Mouse (Mus musculus) testis, adult 2 months (tissue): ENCODE results near the gene Cbln1. TPM values are rescaled to one million over a fixed set of nuclear protein-coding genes. Genes with fewer than 3 reads are reported as not detected.
A peak's percentile ranks its signal among the peaks of the same experiment; 100 is the strongest.

Experiments
- H3K27ac ChIP-seq: fragments of 200-500 bp; 2 replicates; pipeline ENCODE4 v1.5.1; 2012; ENCODE audit warnings: low read depth, low read length; ENCODE audit not compliant: control insufficient read depth, insufficient read depth
- H3K27me3 ChIP-seq: fragments of 200-500 bp; 2 replicates; pipeline ENCODE4 v1.6.1; 2012; ENCODE audit warnings: mild to moderate bottlenecking, low read length, moderate library complexity; ENCODE audit not compliant: control insufficient read depth, insufficient read depth
- H3K36me3 ChIP-seq: fragments of 200-500 bp; 2 replicates; pipeline ENCODE4 v1.6.1; 2012; ENCODE audit warnings: mild to moderate bottlenecking, low read length; ENCODE audit not compliant: control insufficient read depth, insufficient read depth
- H3K4me1 ChIP-seq: fragments of 200-500 bp; 2 replicates; pipeline ENCODE4 v1.6.1; 2012; ENCODE audit warnings: low read length; ENCODE audit not compliant: control insufficient read depth, insufficient read depth
- H3K4me3 ChIP-seq: fragments of 200-500 bp; 2 replicates; pipeline ENCODE4 v1.5.1; 2012; ENCODE audit warnings: low read depth, mild to moderate bottlenecking, low read length, moderate library complexity, mixed read lengths; ENCODE audit not compliant: control insufficient read depth
- CTCF ChIP-seq: fragments of 200-500 bp; IDR thresholded peaks from 2 replicates; pipeline ENCODE4 v1.5.1; 2012; ENCODE audit warnings: low read depth, mild to moderate bottlenecking, inconsistent platforms, low read length, moderate library complexity; ENCODE audit not compliant: control insufficient read depth, insufficient read depth, insufficient replicate concordance
- POLR2A ChIP-seq: fragments of 200-500 bp; IDR thresholded peaks from 2 replicates; pipeline ENCODE4 v1.6.1; 2012; ENCODE audit warnings: low read depth, mild to moderate bottlenecking, inconsistent platforms, low read length, moderate library complexity; ENCODE audit not compliant: control insufficient read depth
- polyA plus RNA-seq: library from polyadenylated mRNA; depleted of rRNA; stranded (reverse); fragments of >200 nt; gene quantifications from 2 replicates; pipeline ENCODE4 v1.2.3, GENCODE M21; 2012

The Cbln1 gene
- polyA plus RNA-seq, 1 experiment: 3.7 TPM

DNA sequence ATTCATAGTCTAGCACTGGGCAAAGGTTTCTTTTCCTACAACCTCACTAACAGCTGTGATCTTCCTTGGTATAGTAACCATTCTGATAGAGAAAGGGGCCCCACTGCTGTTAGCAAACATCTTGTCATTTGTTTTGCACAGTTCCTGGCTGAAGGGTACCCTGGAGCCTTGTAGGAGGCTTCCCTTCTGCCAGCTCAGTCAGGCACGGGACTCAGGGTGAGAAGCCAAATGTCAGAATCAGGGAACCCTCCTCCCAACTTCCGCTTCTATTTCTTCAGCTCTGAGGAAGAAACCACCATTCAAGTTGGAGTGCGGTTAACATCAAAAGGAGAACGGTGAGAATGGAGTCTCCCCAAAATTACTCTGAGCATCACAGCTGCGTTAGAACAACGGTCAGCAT is 30.3 kb upstream of the Cbln1 start:
- Histone ChIP-seq H3K4me1 (peaks cover 3% of the 10 kb centered on the region; the same call in 1 of the 2 replicates), H3K27ac (no peak overlapping the region), H3K4me3 (no peak overlapping the region), H3K27me3 (no peaks in the 10 kb centered on the region), H3K36me3 (no peaks in the 10 kb centered on the region)
- TF ChIP-seq POLR2A (no peak), CTCF (no peak)

DNA sequence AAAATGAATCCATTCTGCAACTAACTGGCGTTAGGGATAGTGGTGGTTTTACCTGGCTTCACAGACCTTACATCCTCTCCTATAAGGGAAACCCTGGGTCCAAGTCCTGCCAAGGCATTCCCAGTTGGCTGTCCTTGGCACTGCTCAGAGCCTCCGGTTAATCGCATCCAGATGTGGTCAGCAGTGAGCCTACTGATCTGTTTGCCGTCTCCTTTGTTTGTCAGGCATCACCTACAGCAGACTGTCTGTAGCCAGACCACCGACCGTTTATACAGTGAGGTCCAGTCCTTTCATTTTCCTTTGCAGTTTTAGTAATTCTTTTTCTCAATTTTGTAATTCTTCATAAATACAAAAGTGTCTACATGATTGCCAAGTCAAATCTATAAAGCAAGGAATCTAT is 25.2 kb upstream of the Cbln1 start:
- no peak for TF ChIP-seq CTCF
- no peak for TF ChIP-seq POLR2A
- Histone ChIP-seq H3K4me1 (peaks cover 3% of the 10 kb centered on the region; the same call in 1 of the 2 replicates), H3K27ac (no peak overlapping the region), H3K27me3 (no peaks in the 10 kb centered on the region), H3K4me3 (no peak overlapping the region), H3K36me3 (no peaks in the 10 kb centered on the region)

GRCm38 (mm10) chr8:87496511-87496910 is 24.1 kb upstream of the Cbln1 start:
- H3K4me3 ChIP-seq: no peak overlapping the region
- H3K36me3 ChIP-seq: no peaks in the 10 kb centered on the region
- no peak for TF ChIP-seq CTCF
- TF ChIP-seq POLR2A: no peak
- H3K27me3 ChIP-seq: no peaks in the 10 kb centered on the region
- H3K4me1 ChIP-seq: peaks cover 3% of the 10 kb centered on the region; the same call in 1 of the 2 replicates
- H3K27ac ChIP-seq: no peak overlapping the region

- H3K36me3 ChIP-seq: no peaks in the 10 kb centered on the region
- no peaks in the 10 kb centered on the region for H3K4me1 ChIP-seq
- no peak overlapping the region for H3K27ac ChIP-seq
- H3K4me3 ChIP-seq: no peak overlapping the region
- TF ChIP-seq CTCF (peak; percentile 5; the same call in 1 of the 2 replicates), POLR2A (no peak)
- H3K27me3 ChIP-seq: no peaks in the 10 kb centered on the region
Observed at GRCm38 (mm10) chr8:87494862-87495261, 22.5 kb upstream of the Cbln1 start.

- Histone ChIP-seq H3K27me3 (no peaks in the 10 kb centered on the region), H3K36me3 (no peaks in the 10 kb centered on the region), H3K27ac (no peak overlapping the region), H3K4me3 (no peak overlapping the region), H3K4me1 (no peaks in the 10 kb centered on the region)
- TF ChIP-seq POLR2A (no peak), CTCF (no peak)
Observed at GRCm38 (mm10) chr8:87489841-87490415, 17.5 kb upstream of the Cbln1 start.

GRCm38 (mm10) chr8:87481396-87481795 is 9.0 kb upstream of the Cbln1 start:
- H3K4me1 ChIP-seq: no peaks in the 10 kb centered on the region
- H3K27ac ChIP-seq: no peak overlapping the region
- TF ChIP-seq CTCF: no peak
- TF ChIP-seq POLR2A: no peak
- no peak overlapping the region for H3K4me3 ChIP-seq
- no peaks in the 10 kb centered on the region for H3K36me3 ChIP-seq
- H3K27me3 ChIP-seq: no peaks in the 10 kb centered on the region

DNA sequence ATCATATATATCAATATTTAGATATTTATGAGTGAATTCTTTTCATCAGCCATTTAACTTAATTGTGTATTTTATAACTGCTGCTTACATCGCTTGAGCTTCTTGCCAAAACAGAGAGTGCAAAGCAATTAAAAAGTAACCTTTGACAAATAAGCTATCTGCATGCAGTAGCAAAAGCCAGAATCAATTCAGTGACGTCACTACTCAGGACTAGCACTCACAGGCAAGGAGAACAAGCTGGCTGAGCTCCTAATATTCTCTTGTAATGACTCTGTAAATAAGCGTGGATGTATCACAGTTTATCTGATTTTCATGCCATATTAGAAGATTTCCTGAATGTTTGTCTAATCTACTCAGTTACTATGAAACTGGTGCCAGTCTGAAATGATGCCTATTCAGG is 5.8 kb upstream of the Cbln1 start:
- Histone ChIP-seq H3K4me3 (no peak overlapping the region), H3K27ac (no peak overlapping the region), H3K36me3 (no peaks in the 10 kb centered on the region), H3K4me1 (peaks cover 2% of the 10 kb centered on the region), H3K27me3 (no peaks in the 10 kb centered on the region)
- TF ChIP-seq POLR2A (no peak), CTCF (no peak)

DNA sequence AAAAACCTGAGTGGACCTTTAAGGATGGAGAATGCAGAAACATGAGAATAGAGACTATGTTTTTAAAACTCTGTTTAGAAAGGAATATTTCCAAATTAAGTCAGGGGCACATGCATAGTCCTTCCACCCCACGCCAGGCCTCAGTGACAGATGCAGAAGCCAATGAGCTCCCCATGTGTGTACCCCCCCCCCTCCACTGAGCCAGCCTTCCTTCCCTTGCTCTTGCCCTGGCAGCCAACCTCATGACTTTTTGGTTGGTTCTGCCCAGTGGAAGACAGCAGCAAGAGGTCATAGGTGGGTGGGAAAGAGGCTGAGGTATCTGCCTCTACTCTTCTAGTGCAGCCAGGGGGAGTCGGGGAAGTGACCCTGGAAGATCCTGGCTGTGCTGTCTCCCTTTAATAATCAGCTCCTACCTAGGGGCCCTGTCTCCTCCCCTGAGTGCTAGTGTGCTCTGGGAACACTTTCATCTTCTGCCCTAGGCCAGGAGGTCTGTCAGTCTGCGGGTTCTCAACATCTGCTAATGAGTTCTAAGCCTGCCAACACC is 4.8 kb upstream of the Cbln1 start:
- H3K4me1 ChIP-seq: peaks cover 4% of the 10 kb centered on the region
- H3K27ac ChIP-seq: no peak overlapping the region

More for the DNA sequence above, 4.8 kb upstream of the Cbln1 start:
- TF ChIP-seq CTCF (no peak), POLR2A (no peak)
- Histone ChIP-seq H3K27me3 (no peaks in the 10 kb centered on the region), H3K4me3 (no peak overlapping the region), H3K36me3 (no peaks in the 10 kb centered on the region)
